In the genomic region with DNA sequence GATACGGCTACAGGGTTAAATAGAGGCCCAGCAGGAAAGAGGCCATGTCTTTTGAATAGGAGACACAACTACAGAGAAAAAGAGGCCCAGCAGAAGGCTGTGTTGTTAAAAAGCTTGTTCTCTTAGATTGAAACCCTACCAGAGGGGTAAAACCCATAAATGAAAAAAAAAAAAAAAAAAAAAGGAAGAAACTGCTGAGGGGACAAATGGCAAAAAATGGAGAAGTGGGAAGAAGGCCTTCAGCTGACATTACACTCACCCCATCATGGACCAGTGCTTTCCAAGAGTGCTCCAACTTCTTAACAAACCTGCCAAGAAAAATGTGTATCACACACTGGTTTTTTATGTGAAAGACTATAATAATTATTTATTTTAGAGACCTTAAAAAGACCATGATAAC, we compare ENCODE assay signal across 15 mouse cellular contexts. TPM values are rescaled to one million over a fixed set of nuclear protein-coding genes. Genes with fewer than 3 reads are reported as not detected.
"Had no signal": no experiment of that assay in that cellular context is flagged by ENCODE, and none has a peak within 500 bp of the region (broad histone marks: within the 10 kb centered on the region; RNA-seq: fewer than 3 reads in every experiment).

No protein-coding gene starts in this region.

- ATAC-seq: midbrain, embryonic 13.5 days; midbrain, embryonic 15.5 days had no signal

- H3K27ac ChIP-seq: midbrain, embryonic 13.5 days; midbrain, embryonic 15.5 days; neural tube, embryonic 12.5 days; stomach, embryonic 15.5 days; stomach, postnatal 0 days had no signal

- H3K4me3 ChIP-seq: megakaryocyte, embryonic 14.5 days; midbrain, embryonic 13.5 days; midbrain, embryonic 15.5 days; neural tube, embryonic 12.5 days; stomach, embryonic 15.5 days had no signal

- H3K27me3 ChIP-seq: megakaryocyte, embryonic 14.5 days; midbrain, embryonic 13.5 days; midbrain, embryonic 15.5 days; neural tube, embryonic 12.5 days; stomach, embryonic 15.5 days had no signal

- H3K4me2 ChIP-seq: lung, embryonic 14.5 days; midbrain, embryonic 13.5 days; midbrain, embryonic 15.5 days; neural tube, embryonic 12.5 days; stomach, embryonic 15.5 days had no signal

- H3K9me3 ChIP-seq: megakaryocyte, embryonic 14.5 days; midbrain, embryonic 13.5 days; midbrain, embryonic 15.5 days; neural tube, embryonic 12.5 days; stomach, embryonic 15.5 days had no signal

- DNase-seq: lung, adult 18-20 months; lung, embryonic 14.5 days; lung, postnatal 10 days; lung, postnatal 4 days; right cerebral cortex, postnatal 14 days; thymus, adult 2 months; thymus, postnatal 36 days had no signal

- H3K4me1 ChIP-seq: midbrain, embryonic 13.5 days; midbrain, embryonic 15.5 days; neural tube, embryonic 12.5 days; stomach, embryonic 15.5 days had no signal

- H3K9ac ChIP-seq: lung, embryonic 14.5 days; midbrain, embryonic 13.5 days; midbrain, embryonic 15.5 days; neural tube, embryonic 12.5 days; stomach, embryonic 15.5 days had no signal

RNA-seq across cellular contexts. Expression of a gene that starts 58.7 kb away (rescaled TPM):
- total RNA-seq: midbrain, postnatal 0 days; monocyte, adult 5-6 weeks had no signal
